Mouse (Mus musculus) gastrocnemius, postnatal 36 days (tissue): ENCODE results near the gene Gm12184. TPM values are rescaled to one million over a fixed set of nuclear protein-coding genes. Genes with fewer than 3 reads are reported as not detected.

Source experiments
- DNase-seq, 2 experiments: peaks; one replicate each; pipeline ENCODE4 v3.0.0; 2022
- intact Hi-C: fragments of 180-260 bp; cut with DNase I; formaldehyde crosslinking; loops from one replicate; pipeline ENCODE4 v1.15.1; 2025
- total RNA-seq, 2 experiments: library from RNA; stranded (reverse); gene quantifications; 2 replicates each; pipeline ENCODE4 v1.2.3; 2021

Gm12184 gene
- total RNA-seq, 2 experiments from 2014 or later = 0.61 to 0.91 TPM

DNA sequence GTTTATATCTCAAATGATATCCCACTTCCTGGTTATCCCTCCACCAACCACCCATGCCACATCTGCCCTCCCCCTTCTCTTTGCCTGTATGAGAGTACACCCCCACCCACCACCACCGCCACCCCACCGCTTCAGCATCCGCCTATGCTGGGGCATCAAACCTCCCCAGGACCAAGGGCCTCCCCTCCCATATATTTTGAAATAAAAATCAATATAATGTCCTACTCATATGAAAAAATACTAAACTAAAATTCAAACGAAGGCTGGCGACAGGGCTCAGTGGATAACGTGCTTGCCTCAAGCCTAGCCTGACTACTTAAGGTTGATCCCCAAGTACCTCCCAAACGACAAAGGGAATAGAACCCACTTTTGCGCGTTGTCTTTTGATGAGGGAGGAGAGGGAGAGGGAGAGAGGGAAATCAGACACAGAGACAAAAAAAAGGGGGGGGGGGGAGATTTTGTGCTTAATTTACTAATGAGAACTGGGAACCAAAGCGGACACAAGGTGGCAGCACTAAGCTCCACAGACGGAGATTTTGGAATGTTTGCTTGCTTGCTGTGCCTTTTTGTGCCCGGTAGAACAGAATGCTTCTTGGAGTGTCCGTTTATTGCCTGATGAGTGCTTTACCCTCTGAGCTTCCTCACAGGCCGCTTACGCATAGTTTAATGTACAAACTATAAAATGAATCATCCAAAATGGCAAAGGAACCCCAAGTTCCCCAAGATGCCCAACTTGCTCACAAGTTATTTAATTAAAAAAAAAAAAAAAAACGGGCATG is 38.0 kb downstream of the Gm12184 start:
- peak; percentile 65 to 70 for DNase-seq
- intact Hi-C loops = no loop called here

- DNase-seq = no peak
Observed at GRCm38 (mm10) chr11:48787455-48788211, 38.8 kb downstream of the Gm12184 start.

GRCm38 (mm10) chr11:48782243-48782642 is 44.2 kb downstream of the Gm12184 start:
- DNase-seq = no peak
- intact Hi-C loops = no loop called here

More at GRCm38 (mm10) chr11:48787455-48788211, 38.8 kb downstream of the Gm12184 start:
- intact Hi-C loops = no loop called here

DNA sequence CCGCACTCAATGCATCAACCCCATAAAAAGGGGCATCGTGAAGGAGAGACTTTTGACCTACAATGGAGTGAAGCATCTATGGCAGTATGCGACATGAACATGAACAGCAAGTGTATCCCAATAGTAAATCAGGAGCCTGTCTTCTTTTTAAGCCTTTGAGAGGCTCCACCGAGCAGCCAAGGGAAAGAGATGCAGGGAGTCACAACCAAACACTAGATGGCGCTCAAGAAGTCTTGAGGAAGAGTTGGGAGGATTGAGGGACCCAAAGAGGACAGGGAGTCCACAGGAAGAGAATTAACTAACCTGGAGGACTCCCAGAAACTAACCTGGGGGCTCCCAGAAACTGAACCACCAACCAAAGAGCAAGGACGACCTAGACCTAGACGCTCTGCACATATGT is 47.0 kb downstream of the Gm12184 start:
- intact Hi-C loops = loop anchor here (5.0 kb wide), 1 partner anchor 323 kb away; no protein-coding TSS in a partner anchor
- DNase-seq = no peak

DNA sequence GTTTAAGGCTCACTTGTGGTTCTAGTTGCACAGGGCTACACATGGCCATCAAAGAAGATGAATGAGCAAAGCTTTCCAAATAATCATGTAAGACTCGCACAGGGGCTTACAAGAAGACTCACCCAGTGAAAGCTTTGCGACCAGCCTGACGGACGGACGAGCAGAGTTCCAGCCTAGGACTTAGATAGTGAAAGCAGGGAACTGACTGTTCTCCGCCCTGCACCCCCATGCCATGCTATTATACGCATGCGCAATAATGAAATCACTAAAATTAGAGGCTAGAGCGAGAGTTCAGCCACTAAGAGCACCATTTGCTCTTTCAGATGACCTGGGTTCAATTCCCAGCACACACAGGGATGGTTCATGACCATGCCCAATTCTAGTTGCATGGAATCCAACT is 49.2 kb downstream of the Gm12184 start:
- intact Hi-C loops = loop anchor here (5.0 kb wide), 1 partner anchor 325 kb away; no protein-coding TSS in a partner anchor
- no peak for DNase-seq

- intact Hi-C loops = loop anchor here (5.0 kb wide), 1 partner anchor 326 kb away; no protein-coding TSS in a partner anchor
- no peak for DNase-seq
Observed at GRCm38 (mm10) chr11:48776664-48777063, 49.8 kb downstream of the Gm12184 start.

DNA sequence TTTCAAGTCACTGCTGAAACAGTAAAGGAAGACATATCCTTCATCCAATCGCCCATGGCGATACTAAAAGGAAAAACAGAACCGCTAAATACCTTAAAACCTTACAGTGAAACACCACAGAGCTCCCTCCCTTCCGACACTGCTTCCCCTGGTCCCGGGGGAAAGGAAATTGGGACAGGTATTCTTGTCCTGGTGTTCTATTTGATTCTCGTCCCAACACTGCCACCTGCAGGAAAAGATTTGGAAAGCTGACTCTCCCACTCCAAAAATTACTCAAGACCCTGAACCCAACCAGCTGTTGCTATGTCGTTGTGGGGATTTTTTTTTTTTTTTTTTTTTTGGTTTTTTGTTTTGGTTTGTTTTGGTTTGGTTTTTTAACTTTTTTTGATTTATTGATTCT is 51.0 kb downstream of the Gm12184 start:
- intact Hi-C loops = loop anchor here (5.0 kb wide), 1 partner anchor 327 kb away; no protein-coding TSS in a partner anchor
- DNase-seq = no peak

Other genes with a start within 250 kb of the Gm12184 start
- gene Rack1, start 26.3 kb downstream of the Gm12184 start, total RNA-seq = 100 to 1,000 TPM; 299 to 361 TPM
- 10 to 100 TPM; 17.2 to 22.6 TPM for gene Trim41, start 9.3 kb downstream of the Gm12184 start, total RNA-seq
- 10 to 100 TPM; 48.2 to 49.7 TPM for gene Trim7, start 515 bp downstream of the Gm12184 start, total RNA-seq
- 10 to 100 TPM in 1 of 2 experiments, 1 to 10 TPM in 1; 8.7 to 11.3 TPM for gene Irgm1, start 45.0 kb upstream of the Gm12184 start, total RNA-seq
- under 1 TPM; 0.25 to 0.28 TPM for gene Gm5431, start 75.6 kb upstream of the Gm12184 start, total RNA-seq
- gene Psme2b, start 119.5 kb upstream of the Gm12184 start, total RNA-seq = under 1 TPM; 0.41 to 0.44 TPM
- not detected for gene Olfr56, start 152.2 kb upstream of the Gm12184 start, total RNA-seq
- 1 to 10 TPM; 1.2 TPM for gene 9930111J21Rik1, start 152.7 kb upstream of the Gm12184 start, total RNA-seq
- gene Gm12185, start 165.6 kb upstream of the Gm12184 start, total RNA-seq = under 1 TPM; 0.26 to 0.27 TPM
- 1 to 10 TPM in 1 of 2 experiments, under 1 TPM in 1; 0.33 to 1.2 TPM for gene Tgtp1, start 167.5 kb upstream of the Gm12184 start, total RNA-seq
- 1 to 10 TPM; 1.6 to 1.7 TPM for gene 9930111J21Rik2, start 224.6 kb upstream of the Gm12184 start, total RNA-seq
- 1 to 10 TPM in 1 of 2 experiments, under 1 TPM in 1; 0.33 to 1.1 TPM for gene Tgtp2, start 237.6 kb upstream of the Gm12184 start, total RNA-seq
- gene Ifi47, start 249.9 kb upstream of the Gm12184 start, total RNA-seq = under 1 TPM; 0.59 to 0.64 TPM